Mouse (Mus musculus) CD4-positive naive resting alpha-beta T cell, adult 76 days (primary cell): ENCODE data around the gene Col24a1. TPM values are rescaled to one million over a fixed set of nuclear protein-coding genes. Genes with fewer than 3 reads are reported as not detected.

ENCODE experiments used
- total RNA-seq: library from RNA; stranded (reverse); gene quantifications from one replicate; pipeline ENCODE4 v1.2.4, GENCODE M21; 2023

The Col24a1 gene
- total RNA-seq: not detected

DNA sequence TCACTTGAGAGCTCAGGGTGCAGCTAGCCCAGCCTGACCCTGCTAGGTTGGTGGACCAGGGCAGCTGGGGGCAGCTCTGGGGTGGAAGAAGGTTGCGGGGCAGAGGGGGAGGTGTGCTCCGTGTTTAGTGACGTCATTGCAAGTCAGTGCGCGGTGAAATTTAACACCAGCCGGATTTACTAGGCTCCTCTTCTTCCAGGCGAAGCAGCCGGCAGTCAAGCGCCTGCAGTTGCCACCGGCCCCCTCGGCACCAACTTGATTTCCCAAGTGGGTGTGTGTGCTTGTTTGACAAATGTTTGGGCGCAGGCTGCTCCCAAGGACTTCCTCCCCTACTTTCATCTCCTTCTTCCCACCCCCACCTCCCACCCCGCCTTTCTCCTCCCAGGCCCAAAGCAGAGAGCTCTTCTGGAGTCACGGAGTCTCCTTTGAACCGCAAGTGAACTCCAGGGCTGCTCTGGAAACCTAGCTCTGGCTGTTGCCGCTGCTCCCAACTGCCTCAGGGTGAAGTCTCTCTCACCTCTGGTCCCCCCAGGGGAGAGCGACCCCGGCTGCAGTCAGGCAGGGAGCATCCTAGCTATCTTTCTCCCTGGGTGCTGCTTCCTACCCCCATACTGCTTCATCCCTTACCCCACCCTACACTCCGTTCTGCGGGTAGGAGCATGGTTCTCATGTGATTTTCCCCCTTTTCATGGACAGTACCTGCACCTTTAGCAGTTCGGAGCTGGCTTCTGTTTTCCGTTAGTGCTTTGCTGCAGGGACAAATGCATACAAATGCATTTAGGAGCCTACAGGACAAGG, at the start of gene Col24a1:
Col24a1 (plus strand) TSS at position 136 of the 798 bp plus-strand sequence.

DNA sequence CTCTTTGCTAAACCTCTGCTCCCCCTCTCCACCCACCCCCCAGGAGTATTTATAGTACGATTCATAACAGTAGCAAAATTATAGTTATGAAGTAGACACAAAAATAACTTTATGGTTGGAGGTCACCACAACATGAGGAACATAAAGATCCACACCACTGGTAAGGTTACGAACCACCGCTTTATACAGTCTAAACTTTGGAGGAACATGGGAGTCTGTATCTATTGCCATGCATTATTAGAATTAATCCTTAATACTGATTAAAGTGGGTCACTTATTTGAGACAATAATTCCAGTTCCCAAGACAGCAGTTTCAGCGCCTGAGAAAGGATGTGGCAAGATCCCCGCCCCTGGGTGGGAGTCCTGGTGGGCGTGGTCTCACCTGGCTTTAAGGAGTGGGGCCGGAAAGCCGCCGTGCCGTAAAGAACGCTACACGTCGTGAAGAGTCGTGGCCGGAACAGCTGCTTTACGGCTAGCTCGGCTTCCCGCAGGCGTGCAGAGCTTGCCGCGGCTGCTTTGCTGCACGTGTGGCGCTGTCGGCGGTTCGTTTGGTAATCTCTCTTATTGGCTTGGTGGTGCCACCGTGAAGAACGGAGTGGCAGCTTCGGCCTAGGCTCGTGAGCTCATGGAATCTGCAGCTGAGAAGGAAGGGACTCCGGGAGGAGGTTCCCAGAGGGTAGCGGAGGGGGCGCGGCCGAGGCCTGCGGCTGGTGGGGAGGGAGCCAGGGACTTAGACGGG, 283.6 kb downstream of the Col24a1 start, which contains the start of gene Znhit6:
Znhit6 (plus strand) TSS at position 463 of the 739 bp plus-strand sequence.

Other genes with a start within 250 kb of the Col24a1 start
- not detected for gene Clca2, start 193.0 kb upstream of the Col24a1 start, total RNA-seq
- 11.5 TPM for gene Odf2l, start 173.9 kb upstream of the Col24a1 start, total RNA-seq